Mouse (Mus musculus) stomach, postnatal 0 days (tissue): ENCODE measurements around the gene Tbca.

ENCODE experiments used
- CTCF ChIP-seq: IDR thresholded peaks from 2 replicates; pipeline ENCODE4 v1.5.1; 2016; ENCODE audit warnings: antibody characterized with exemption, low read depth, mild to moderate bottlenecking, moderate library complexity
- EP300 ChIP-seq: optimal IDR thresholded peaks from 2 replicates; pipeline ENCODE3; 2016; ENCODE audit warnings: antibody characterized with exemption

GRCm38 (mm10) chr13:94803480-94804057 lies 14.9 kb downstream of the Tbca start:
- TF ChIP-seq CTCF (no peak), EP300 (no peak)
